Mouse (Mus musculus): ENCODE measurements around the gene Bloc1s1. TPM values are rescaled to one million over a fixed set of nuclear protein-coding genes. Genes with fewer than 3 reads are reported as not detected.

Bloc1s1 gene
- polyA plus RNA-seq, 1 experiment from 2014 or later: 225 TPM

DNA sequence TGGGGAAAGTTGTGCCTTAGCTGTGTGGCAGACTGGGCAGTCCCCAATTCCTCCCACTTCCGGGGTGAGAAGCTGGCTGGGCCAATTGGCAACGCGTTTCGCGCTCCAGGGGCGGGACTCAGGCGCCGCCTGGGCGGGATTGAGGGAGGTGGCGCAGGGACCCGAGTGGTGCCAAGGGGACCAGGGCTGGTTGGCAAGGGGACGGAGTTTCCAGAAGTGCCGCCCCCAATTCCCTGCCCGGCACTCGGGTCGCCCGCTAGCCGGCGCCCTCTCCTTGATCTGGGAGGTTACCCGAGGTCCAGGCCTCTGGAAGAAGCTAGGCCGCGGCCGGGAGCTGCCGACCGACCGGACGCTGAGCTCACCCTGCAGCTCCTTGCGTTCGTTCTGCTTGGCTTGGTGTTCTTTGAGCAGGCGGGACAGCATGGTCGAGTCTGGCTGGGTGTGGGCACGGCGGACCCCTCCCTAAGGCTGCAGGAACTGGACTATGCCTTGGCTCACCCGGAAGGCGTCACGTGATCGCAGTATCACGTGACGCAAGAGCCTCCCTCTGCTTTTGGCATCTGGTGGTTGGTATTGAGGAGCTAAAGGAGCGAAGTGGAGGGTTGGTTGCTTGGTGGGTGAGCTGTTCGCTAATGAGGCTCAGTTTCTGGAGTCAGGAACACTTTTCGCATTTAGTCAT lies 683 bp downstream of the Bloc1s1 start:
- H3K4me1 ChIP-seq: peaks cover 50% of the 10 kb centered on the region
- peak overlapping the region; percentile 66 for H3K9ac ChIP-seq
- no peaks in the 10 kb centered on the region for H3K9me3 ChIP-seq
- peak overlapping the region; percentile 95 for H3K27ac ChIP-seq
- H3K36me3 ChIP-seq: peaks cover 3% of the 10 kb centered on the region; the same call in 1 of the 2 replicates
- peak; percentile 87 for ATAC-seq (ENCODE audit: insufficient number of reproducible peaks, low FRiP score, low TSS enrichment, low read depth)
- no peaks in the 10 kb centered on the region for H3K27me3 ChIP-seq
- peak overlapping the region; percentile 71 for H3K4me2 ChIP-seq
- H3K4me3 ChIP-seq: peak overlapping the region; percentile 70
- under 1% methylated on average over 42 of the region's 42 CpGs for WGBS

DNA sequence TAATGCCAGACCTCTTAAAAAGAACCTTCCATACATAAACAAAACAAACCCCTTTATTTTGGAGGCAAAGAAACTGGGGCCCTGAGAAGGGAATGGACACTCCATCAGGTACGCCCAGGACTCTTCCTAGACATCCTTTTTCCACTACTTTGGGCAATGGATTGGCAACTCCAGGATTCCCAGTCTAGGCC lies 1.1 kb downstream of the Bloc1s1 start, which contains the start of gene Rdh5:
Gene Rdh5 (minus strand): TSS at position 67 of the 191 bp plus-strand sequence.
- Histone ChIP-seq H3K27ac (peak within 1 kb of the TSS; percentile 95), H3K4me2 (peak within 1 kb of the TSS; percentile 71), H3K9me3 (no peaks in the 10 kb centered on the region), H3K9ac (peak within 1 kb of the TSS; percentile 66), H3K36me3 (peaks cover 8% of the 10 kb centered on the region), H3K4me1 (peaks cover 50% of the 10 kb centered on the region), H3K27me3 (no peaks in the 10 kb centered on the region), H3K4me3 (peak within 1 kb of the TSS; percentile 70)
- WGBS: 15% methylated on average over 1 of the region's 1 CpGs
- no peak for ATAC-seq (ENCODE audit: insufficient number of reproducible peaks, low FRiP score, low TSS enrichment, low read depth)

DNA sequence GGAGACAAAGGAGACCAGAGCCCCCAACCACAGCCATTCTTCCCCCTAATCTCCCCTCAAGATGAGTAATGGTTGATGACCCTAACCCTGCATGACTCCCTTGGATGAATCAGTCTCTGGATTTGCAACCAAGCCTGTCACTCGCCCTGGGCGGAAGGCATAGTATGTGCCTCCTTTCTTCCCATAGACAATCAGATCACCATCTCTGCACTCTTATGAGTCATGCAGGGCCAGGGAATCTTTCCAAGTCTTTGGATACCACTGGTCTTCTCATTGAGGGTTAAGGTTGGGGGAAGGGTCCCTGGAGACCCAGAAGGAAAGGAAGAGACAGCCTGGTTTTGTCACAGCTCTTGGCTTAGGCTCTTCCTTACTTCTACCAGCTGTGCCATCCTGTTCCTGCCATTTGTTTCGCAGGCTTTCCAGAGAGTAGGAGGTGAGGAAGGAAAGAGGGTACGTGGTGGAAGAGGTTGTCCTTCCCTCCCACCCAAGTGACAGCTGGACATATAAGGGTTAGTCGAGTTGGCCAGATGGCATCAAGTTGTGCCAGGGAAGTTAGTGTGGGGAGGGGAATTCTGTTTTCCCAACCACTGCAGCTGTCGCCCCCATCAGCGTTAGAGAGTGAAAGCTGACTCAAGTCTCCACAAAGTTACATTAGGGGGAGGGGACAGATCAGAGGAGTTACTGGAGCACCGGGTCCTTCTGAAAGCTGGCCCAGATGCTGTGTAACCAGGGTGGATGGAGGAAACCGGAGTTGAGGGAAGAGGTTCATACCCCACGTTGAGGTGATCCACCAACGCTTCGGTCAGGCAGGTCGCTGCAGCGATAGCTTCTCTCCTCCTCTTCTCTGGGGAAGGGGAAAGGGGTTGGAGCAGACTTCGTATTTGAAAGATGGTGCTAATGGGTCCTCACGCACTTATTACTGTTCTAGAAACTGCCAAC lies 1.7 kb downstream of the Bloc1s1 start:
- no peaks in the 10 kb centered on the region for H3K9me3 ChIP-seq
- peak overlapping the region; percentile 70 for H3K4me3 ChIP-seq
- 72% methylated on average over 16 of the region's 16 CpGs for WGBS
- H3K4me1 ChIP-seq: peaks cover 50% of the 10 kb centered on the region
- H3K9ac ChIP-seq: peak overlapping the region; percentile 66; the same call in 1 of the 2 replicates
- peaks cover 13% of the 10 kb centered on the region for H3K36me3 ChIP-seq
- peak overlapping the region; percentile 95 for H3K27ac ChIP-seq
- H3K27me3 ChIP-seq: no peaks in the 10 kb centered on the region
- peak overlapping the region; percentile 71 for H3K4me2 ChIP-seq
- no peak; the same call in 1 of the 2 replicates for ATAC-seq (ENCODE audit: insufficient number of reproducible peaks, low FRiP score, low TSS enrichment, low read depth)

DNA sequence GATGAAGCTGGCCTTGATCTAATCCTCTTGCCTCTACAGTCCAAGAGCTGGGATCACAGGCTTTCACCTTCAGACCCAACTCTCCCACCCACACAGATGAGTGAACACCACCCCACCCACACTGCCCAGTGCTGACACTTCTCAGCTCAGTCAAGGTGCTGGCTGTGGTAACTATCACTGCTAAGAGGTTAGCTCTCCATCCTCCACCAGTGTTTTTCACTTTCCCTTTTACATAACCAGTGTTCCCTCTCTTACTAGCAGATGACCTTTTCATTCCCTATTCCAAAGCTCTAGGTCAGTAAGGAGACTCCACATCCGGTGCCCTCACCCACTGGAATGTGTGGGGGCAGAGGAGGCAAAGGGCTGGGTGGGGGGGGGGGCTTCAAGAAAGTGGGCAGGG lies 2.6 kb downstream of the Bloc1s1 start:
- H3K4me3 ChIP-seq: no peak overlapping the region
- H3K27ac ChIP-seq: peak overlapping the region; percentile 67
- peaks cover 22% of the 10 kb centered on the region for H3K36me3 ChIP-seq
- no peaks in the 10 kb centered on the region for H3K27me3 ChIP-seq
- H3K9me3 ChIP-seq: no peaks in the 10 kb centered on the region
- ATAC-seq (ENCODE audit: insufficient number of reproducible peaks, low FRiP score, low TSS enrichment, low read depth): no peak
- 57% methylated on average over 1 of the region's 1 CpGs for WGBS
- H3K4me1 ChIP-seq: peaks cover 50% of the 10 kb centered on the region
- H3K9ac ChIP-seq: no peak overlapping the region
- H3K4me2 ChIP-seq: no peak overlapping the region

- ATAC-seq (ENCODE audit: insufficient number of reproducible peaks, low FRiP score, low TSS enrichment, low read depth): no peak
- Histone ChIP-seq H3K27me3 (no peaks in the 10 kb centered on the region), H3K27ac (peak overlapping the region; percentile 67), H3K4me1 (peaks cover 50% of the 10 kb centered on the region), H3K9ac (no peak overlapping the region), H3K4me3 (no peak overlapping the region), H3K36me3 (peaks cover 26% of the 10 kb centered on the region), H3K9me3 (no peaks in the 10 kb centered on the region), H3K4me2 (peak overlapping the region; percentile 4; the same call in 1 of the 2 replicates)
- 26% methylated on average over 3 of the region's 3 CpGs for WGBS
These were observed 3.1 kb downstream of the Bloc1s1 start for GRCm38 (mm10) chr10:128920736-128921161.

DNA sequence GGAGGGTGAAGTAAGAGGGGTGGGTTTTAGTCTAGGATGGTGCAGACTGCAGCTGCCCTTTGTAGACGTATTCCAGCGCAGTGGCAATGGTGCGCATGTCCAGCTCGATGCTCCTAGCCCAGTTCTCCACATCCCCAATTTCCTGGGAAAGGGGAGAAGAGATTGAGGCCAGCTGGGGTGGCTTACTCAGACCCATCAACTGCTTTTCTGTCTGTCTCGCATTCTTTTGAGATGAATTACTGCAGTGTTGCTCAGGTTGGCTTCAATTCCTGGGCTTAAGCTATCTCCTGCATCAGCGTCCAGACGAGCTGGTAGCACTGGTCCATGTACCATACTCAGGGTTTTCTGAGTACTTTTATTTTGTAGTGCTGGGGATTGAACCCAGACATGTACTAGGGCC lies 3.9 kb downstream of the Bloc1s1 start:
- Histone ChIP-seq H3K9ac (no peak overlapping the region), H3K9me3 (no peaks in the 10 kb centered on the region), H3K27ac (peak overlapping the region; percentile 67), H3K27me3 (no peaks in the 10 kb centered on the region), H3K4me2 (no peak overlapping the region), H3K4me1 (peaks cover 50% of the 10 kb centered on the region), H3K36me3 (peaks cover 34% of the 10 kb centered on the region), H3K4me3 (no peak overlapping the region)
- no peak for ATAC-seq (ENCODE audit: insufficient number of reproducible peaks, low FRiP score, low TSS enrichment, low read depth)
- 78% methylated on average over 7 of the region's 7 CpGs for WGBS

DNA sequence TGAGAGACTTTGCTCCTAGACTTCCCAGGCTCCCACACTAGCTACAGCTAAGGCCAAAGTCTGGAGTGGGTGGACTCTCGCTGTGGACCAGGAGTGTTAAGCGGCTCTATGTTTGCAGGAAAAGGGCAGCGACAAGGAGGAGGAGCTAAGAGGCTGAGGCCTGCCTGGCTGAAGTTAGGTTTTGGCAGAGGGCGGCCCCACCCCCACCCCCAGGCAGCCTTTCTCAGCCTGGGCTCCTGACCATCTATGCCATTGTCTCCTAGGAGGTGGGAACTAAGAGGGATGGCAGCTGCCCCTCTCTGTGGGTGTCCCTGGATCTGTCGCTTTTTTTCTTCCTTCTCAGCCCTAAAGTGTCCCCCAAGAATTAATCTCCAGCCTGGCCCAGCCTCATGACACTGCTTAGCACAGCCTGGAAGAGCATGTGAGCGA lies 4.6 kb downstream of the Bloc1s1 start:
- H3K4me1 ChIP-seq: peaks cover 49% of the 10 kb centered on the region
- no peak overlapping the region for H3K4me3 ChIP-seq
- WGBS: 30% methylated on average over 6 of the region's 6 CpGs
- H3K27me3 ChIP-seq: no peaks in the 10 kb centered on the region
- H3K9me3 ChIP-seq: no peaks in the 10 kb centered on the region
- H3K9ac ChIP-seq: no peak overlapping the region
- peak overlapping the region; percentile 67 for H3K27ac ChIP-seq
- H3K36me3 ChIP-seq: peaks cover 41% of the 10 kb centered on the region
- H3K4me2 ChIP-seq: no peak overlapping the region
- no peak for ATAC-seq (ENCODE audit: insufficient number of reproducible peaks, low FRiP score, low TSS enrichment, low read depth)

GRCm38 (mm10) chr10:128918246-128918645 lies 5.6 kb downstream of the Bloc1s1 start:
- Histone ChIP-seq H3K9me3 (no peaks in the 10 kb centered on the region), H3K27ac (peak overlapping the region; percentile 67), H3K4me2 (no peak overlapping the region), H3K9ac (no peak overlapping the region), H3K36me3 (peaks cover 51% of the 10 kb centered on the region), H3K4me1 (peaks cover 50% of the 10 kb centered on the region), H3K4me3 (no peak overlapping the region), H3K27me3 (no peaks in the 10 kb centered on the region)
- no peak for ATAC-seq (ENCODE audit: insufficient number of reproducible peaks, low FRiP score, low TSS enrichment, low read depth)
- WGBS: 69% methylated on average over 7 of the region's 7 CpGs

DNA sequence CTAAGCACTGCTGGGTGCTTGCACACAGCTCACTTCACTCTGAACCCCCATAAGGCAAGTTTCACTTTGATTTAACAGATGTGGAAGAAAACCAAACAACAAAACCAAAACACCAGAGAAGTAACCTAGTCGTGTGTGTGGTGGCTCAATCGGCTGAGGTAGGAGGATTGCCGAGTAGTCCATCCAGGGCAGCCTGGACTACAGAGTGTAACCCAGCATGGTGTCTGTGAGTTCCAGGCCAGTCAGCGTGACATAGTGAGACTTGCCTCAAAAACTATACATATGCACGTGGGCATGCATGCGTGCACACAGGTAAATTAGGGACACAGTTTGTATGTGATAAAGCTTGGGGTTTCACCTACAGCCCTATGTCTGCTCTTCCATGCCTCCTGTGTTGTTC lies 6.4 kb downstream of the Bloc1s1 start:
- H3K4me3 ChIP-seq: no peak overlapping the region
- no peak overlapping the region for H3K4me2 ChIP-seq
- ATAC-seq (ENCODE audit: insufficient number of reproducible peaks, low FRiP score, low TSS enrichment, low read depth): no peak
- peaks cover 56% of the 10 kb centered on the region for H3K36me3 ChIP-seq
- H3K9me3 ChIP-seq: no peaks in the 10 kb centered on the region
- H3K27me3 ChIP-seq: no peaks in the 10 kb centered on the region
- no peak overlapping the region for H3K27ac ChIP-seq
- H3K4me1 ChIP-seq: peaks cover 50% of the 10 kb centered on the region
- 90% methylated on average over 6 of the region's 6 CpGs for WGBS
- no peak overlapping the region for H3K9ac ChIP-seq

DNA sequence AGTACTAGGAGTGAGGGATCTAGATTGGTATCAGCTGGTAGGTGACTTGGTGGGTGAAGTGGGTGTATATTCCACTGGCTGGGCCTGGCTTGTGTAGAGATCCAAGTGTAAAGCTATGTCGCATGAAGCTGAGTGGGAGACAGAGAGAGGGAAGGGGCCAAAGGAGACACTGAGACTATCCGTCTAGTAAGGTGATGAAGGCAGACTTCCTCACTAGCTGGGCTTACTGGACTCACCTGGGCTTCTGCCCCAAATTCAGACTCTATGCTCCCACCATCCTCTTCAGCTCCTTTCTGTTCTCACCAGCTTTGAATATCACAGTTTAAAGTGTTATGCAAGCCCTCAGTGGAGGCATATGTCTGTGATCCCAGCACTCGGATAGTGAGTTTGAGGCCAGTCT lies 7.2 kb downstream of the Bloc1s1 start:
- Histone ChIP-seq H3K9ac (no peak overlapping the region), H3K27me3 (no peaks in the 10 kb centered on the region), H3K4me1 (peaks cover 50% of the 10 kb centered on the region), H3K4me2 (no peak overlapping the region), H3K27ac (no peak overlapping the region), H3K36me3 (peaks cover 56% of the 10 kb centered on the region), H3K9me3 (no peaks in the 10 kb centered on the region), H3K4me3 (no peak overlapping the region)
- ATAC-seq (ENCODE audit: insufficient number of reproducible peaks, low FRiP score, low TSS enrichment, low read depth): no peak
- 78% methylated on average over 3 of the region's 3 CpGs for WGBS

- Histone ChIP-seq H3K4me1 (peaks cover 50% of the 10 kb centered on the region), H3K27me3 (no peaks in the 10 kb centered on the region), H3K4me2 (no peak overlapping the region), H3K9ac (no peak overlapping the region), H3K36me3 (peaks cover 60% of the 10 kb centered on the region), H3K27ac (no peak overlapping the region), H3K4me3 (no peak overlapping the region), H3K9me3 (no peaks in the 10 kb centered on the region)
- WGBS: 92% methylated on average over 2 of the region's 2 CpGs
- ATAC-seq (ENCODE audit: insufficient number of reproducible peaks, low FRiP score, low TSS enrichment, low read depth): no peak
These were observed 8.3 kb downstream of the Bloc1s1 start for GRCm38 (mm10) chr10:128915550-128915949.

- Histone ChIP-seq H3K4me1 (peaks cover 40% of the 10 kb centered on the region), H3K27ac (no peak overlapping the region), H3K9ac (no peak overlapping the region), H3K27me3 (no peaks in the 10 kb centered on the region), H3K4me3 (no peak overlapping the region), H3K4me2 (no peak overlapping the region), H3K36me3 (peaks cover 60% of the 10 kb centered on the region), H3K9me3 (no peaks in the 10 kb centered on the region)
- 84% methylated on average over 12 of the region's 12 CpGs for WGBS
- no peak for ATAC-seq (ENCODE audit: insufficient number of reproducible peaks, low FRiP score, low TSS enrichment, low read depth)
These were observed 10.1 kb downstream of the Bloc1s1 start for GRCm38 (mm10) chr10:128913696-128914095.

Data from limb, embryonic 15.5 days (tissue).